Mouse (Mus musculus) forebrain, embryonic 16.5 days (tissue): ENCODE results near the gene Gm49601. TPM values are rescaled to one million over a fixed set of nuclear protein-coding genes. Genes with fewer than 3 reads are reported as not detected.
A peak's percentile ranks its signal among the peaks of the same experiment; 100 is the strongest.

Experiments
- ATAC-seq: fragments of 200-750 bp; cut with Nextera tagmentation; 2 replicates; pipeline ENCODE4 v1.8.0; 2017; ENCODE audit warnings: mild to moderate bottlenecking, moderate library complexity
- H3K27ac ChIP-seq: fragments of 300-500 bp; sonication (generic); 2 replicates; pipeline ENCODE4 v1.5.1; 2014; ENCODE audit warnings: low read length, control low read depth
- H3K27me3 ChIP-seq: fragments of 300-500 bp; sonication (generic); replicated peaks from 2 replicates; pipeline ENCODE4 v1.6.1; 2014; ENCODE audit warnings: low read length; ENCODE audit not compliant: control insufficient read depth, insufficient read depth
- H3K36me3 ChIP-seq: fragments of 300-500 bp; sonication (generic); 2 replicates; pipeline ENCODE4 v1.6.1; 2014; ENCODE audit not compliant: control insufficient read depth, insufficient read depth
- H3K4me1 ChIP-seq: fragments of 300-500 bp; sonication (generic); replicated peaks from 2 replicates; pipeline ENCODE4 v1.6.1; 2014; ENCODE audit warnings: low read length; ENCODE audit not compliant: control insufficient read depth, insufficient read depth
- H3K4me2 ChIP-seq: fragments of 300-500 bp; sonication (generic); 2 replicates; pipeline ENCODE4 v1.6.1; 2014; ENCODE audit warnings: mild to moderate bottlenecking, low read length, control low read depth
- H3K4me3 ChIP-seq: fragments of 300-500 bp; sonication (generic); replicated peaks from 2 replicates; pipeline ENCODE4 v1.5.1; 2014; ENCODE audit warnings: mild to moderate bottlenecking, low read length, control low read depth
- H3K9ac ChIP-seq: fragments of 300-500 bp; sonication (generic); replicated peaks from 2 replicates; pipeline ENCODE4 v1.6.1; 2014; ENCODE audit warnings: low read depth, low read length, control low read depth
- H3K9me3 ChIP-seq: fragments of 300-500 bp; sonication (generic); 2 replicates; pipeline ENCODE4 v1.6.1; 2016; ENCODE audit warnings: low read length; ENCODE audit not compliant: control insufficient read depth
- WGBS: fragments of 180-500 bp; shearing (Covaris S2); extraction: QIAGEN DNeasy Blood & Tissue Kit; methylation state at CpG from one replicate; pipeline ENCODE4 v1.1.7; 2014; 5-methylcytosine and 5-hydroxymethylcytosine counted together
- polyA plus RNA-seq: library from polyadenylated mRNA; unstranded; fragments of >200 nt; fragmentation: Nextera tagmentation; extraction: Ambion mirVana; gene quantifications from 2 replicates; pipeline ENCODE4 v1.2.1, GENCODE M21; 2015

Gene Gm49601
- polyA plus RNA-seq, 1 experiment from 2014 or later: 23.4 TPM

DNA sequence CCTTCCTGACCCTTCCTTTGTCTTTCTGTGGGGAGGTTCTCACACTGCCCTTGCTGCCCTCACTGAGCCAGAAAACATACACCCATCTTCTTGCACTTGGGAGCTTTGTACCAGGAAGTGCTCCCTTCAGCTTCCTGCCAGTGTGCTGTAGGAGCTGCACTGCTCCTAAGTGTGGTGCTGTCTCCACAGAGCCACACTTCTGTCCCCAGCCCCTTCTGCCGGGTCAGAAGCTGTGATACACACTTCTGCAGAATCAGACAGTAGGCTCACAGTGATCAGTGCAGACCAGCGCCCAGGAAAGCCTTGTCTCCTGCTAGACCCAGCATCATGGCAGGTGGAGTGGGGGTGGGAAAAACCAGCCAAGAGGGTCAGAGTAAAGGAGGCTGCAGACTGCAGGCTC, 6.6 kb upstream of the Gm49601 start:
- no peaks in the 10 kb centered on the region for H3K9me3 ChIP-seq
- no peaks in the 10 kb centered on the region for H3K36me3 ChIP-seq
- no peak overlapping the region for H3K9ac ChIP-seq
- H3K4me3 ChIP-seq: no peak overlapping the region
- WGBS: 62% methylated on average over 2 of the region's 2 CpGs
- no peak for ATAC-seq
- H3K4me2 ChIP-seq: no peak overlapping the region
- no peaks in the 10 kb centered on the region for H3K27me3 ChIP-seq
- H3K27ac ChIP-seq: no peak overlapping the region
- peaks cover 16% of the 10 kb centered on the region for H3K4me1 ChIP-seq

DNA sequence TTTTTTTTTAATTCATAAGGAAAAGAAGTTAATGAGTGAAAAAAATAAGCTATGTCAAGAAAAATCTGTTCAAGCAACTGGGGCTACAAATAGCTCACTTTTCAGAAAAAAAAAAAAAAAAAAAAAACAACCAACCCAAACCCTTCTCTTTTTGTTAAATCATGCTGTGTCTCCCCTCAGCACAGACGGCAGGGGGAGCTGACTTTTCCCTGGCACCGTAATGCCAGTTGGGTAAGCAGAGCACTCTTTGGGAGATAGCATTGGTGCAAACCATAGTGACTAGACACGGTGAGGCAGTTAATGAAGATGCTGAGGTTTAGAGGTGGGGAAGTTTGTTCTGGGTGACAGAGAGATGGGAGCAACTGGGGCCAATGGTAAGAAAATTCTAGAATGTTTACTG, 5.8 kb upstream of the Gm49601 start:
- Histone ChIP-seq H3K4me2 (no peak overlapping the region), H3K36me3 (no peaks in the 10 kb centered on the region), H3K4me3 (no peak overlapping the region), H3K27me3 (no peaks in the 10 kb centered on the region), H3K9ac (no peak overlapping the region), H3K9me3 (no peaks in the 10 kb centered on the region), H3K4me1 (peaks cover 24% of the 10 kb centered on the region), H3K27ac (no peak overlapping the region)
- no peak for ATAC-seq
- WGBS: 54% methylated on average over 3 of the region's 3 CpGs

- H3K27ac ChIP-seq: no peak overlapping the region
- 71% methylated on average over 7 of the region's 7 CpGs for WGBS
- H3K4me1 ChIP-seq: peaks cover 31% of the 10 kb centered on the region
- H3K9ac ChIP-seq: no peak overlapping the region
- H3K27me3 ChIP-seq: no peaks in the 10 kb centered on the region
- H3K4me2 ChIP-seq: no peak overlapping the region
- H3K9me3 ChIP-seq: no peaks in the 10 kb centered on the region
- no peaks in the 10 kb centered on the region for H3K36me3 ChIP-seq
- no peak overlapping the region for H3K4me3 ChIP-seq
- no peak for ATAC-seq
These were observed 4.9 kb upstream of the Gm49601 start for GRCm38 (mm10) chr16:18631141-18631540.

DNA sequence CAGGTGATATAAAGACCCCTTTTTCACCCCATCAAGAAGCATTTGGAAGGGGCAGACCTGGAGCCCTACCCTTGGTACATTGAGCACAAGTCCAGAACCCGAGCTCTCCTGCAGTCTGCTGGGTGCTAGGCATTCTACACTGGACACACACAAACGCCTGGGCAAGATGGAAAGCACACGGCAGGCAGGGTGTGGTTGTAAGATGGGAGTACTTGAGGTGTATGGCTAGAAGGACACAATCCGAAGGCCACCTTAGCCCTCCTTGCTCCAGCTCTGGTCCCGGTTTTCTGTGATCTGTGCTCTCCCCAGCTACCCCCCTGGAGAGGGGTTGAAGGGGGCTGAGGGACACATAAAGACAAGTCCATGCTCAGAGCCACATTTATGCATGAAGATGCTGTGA, 4.1 kb upstream of the Gm49601 start:
- H3K27me3 ChIP-seq: peaks cover 6% of the 10 kb centered on the region
- H3K4me1 ChIP-seq: peaks cover 40% of the 10 kb centered on the region
- 50% methylated on average over 5 of the region's 5 CpGs for WGBS
- peak overlapping the region; percentile 99 for H3K9ac ChIP-seq
- peak overlapping the region; percentile 89 for H3K4me3 ChIP-seq
- H3K36me3 ChIP-seq: no peaks in the 10 kb centered on the region
- H3K4me2 ChIP-seq: peak overlapping the region; percentile 71
- H3K9me3 ChIP-seq: no peaks in the 10 kb centered on the region
- peak overlapping the region; percentile 69 for H3K27ac ChIP-seq
- peak; percentile 3; the same call in 1 of the 2 replicates for ATAC-seq

GRCm38 (mm10) chr16:18629390-18630231, 3.4 kb upstream of the Gm49601 start, which contains the start of gene Sept5:
Sept5 (minus strand) TSS chr16:18629954.
- peak within 1 kb of the TSS; percentile 71 for H3K4me2 ChIP-seq
- peaks cover 41% of the 10 kb centered on the region for H3K4me1 ChIP-seq
- peak; percentile 37 for ATAC-seq
- no peaks in the 10 kb centered on the region; the same call in 1 of the 2 replicates for H3K36me3 ChIP-seq
- H3K27me3 ChIP-seq: peaks cover 13% of the 10 kb centered on the region
- peak within 1 kb of the TSS; percentile 89 for H3K4me3 ChIP-seq
- peak within 1 kb of the TSS; percentile 69 for H3K27ac ChIP-seq
- H3K9me3 ChIP-seq: no peaks in the 10 kb centered on the region
- H3K9ac ChIP-seq: peak within 1 kb of the TSS; percentile 99
- under 1% methylated on average over 75 of the region's 93 CpGs for WGBS

- WGBS: 32% methylated on average over 2 of the region's 2 CpGs
- H3K4me3 ChIP-seq: peak overlapping the region; percentile 89
- H3K27me3 ChIP-seq: peaks cover 20% of the 10 kb centered on the region
- no peak; the same call in 1 of the 2 replicates for ATAC-seq
- H3K9me3 ChIP-seq: no peaks in the 10 kb centered on the region
- H3K4me1 ChIP-seq: peaks cover 41% of the 10 kb centered on the region
- H3K27ac ChIP-seq: peak overlapping the region; percentile 69
- peaks cover under 1% of the 10 kb centered on the region for H3K36me3 ChIP-seq
- H3K9ac ChIP-seq: peak overlapping the region; percentile 99
- peak overlapping the region; percentile 71 for H3K4me2 ChIP-seq
These were observed 2.7 kb upstream of the Gm49601 start for GRCm38 (mm10) chr16:18628948-18629340.

- Histone ChIP-seq H3K27ac (0 out of 2 replicates have a peak overlapping the region, but pooled peaks have one; percentile 2), H3K9ac (peak overlapping the region; percentile 99)
- 0 out of 2 replicates have a peak, but pooled peaks have one; percentile 5 for ATAC-seq
These were observed 2.1 kb upstream of the Gm49601 start for GRCm38 (mm10) chr16:18628206-18628947.

DNA sequence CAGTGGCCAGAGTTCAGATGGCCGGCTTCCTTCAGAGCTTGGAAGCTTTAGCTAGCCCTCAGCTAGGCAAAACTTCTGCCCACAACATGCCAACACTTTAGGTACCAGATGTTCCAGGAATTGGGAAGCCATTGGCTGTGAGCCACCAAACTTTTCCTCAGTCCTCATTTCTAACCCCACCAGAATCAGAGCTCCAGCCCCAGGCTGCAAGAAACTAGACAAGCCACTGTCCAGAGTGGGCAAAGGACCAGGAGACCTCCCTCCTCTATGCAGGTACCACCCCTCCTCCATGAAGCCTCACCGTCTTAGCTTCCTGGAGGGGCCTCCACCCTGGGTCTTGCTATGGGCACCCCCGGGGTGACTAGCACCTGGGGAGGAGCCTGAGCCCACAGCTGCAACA, 936 bp upstream of the Gm49601 start:
- H3K36me3 ChIP-seq: peaks cover 16% of the 10 kb centered on the region
- WGBS: 42% methylated on average over 3 of the region's 3 CpGs
- H3K27ac ChIP-seq: no peak overlapping the region
- H3K4me1 ChIP-seq: peaks cover 41% of the 10 kb centered on the region
- H3K27me3 ChIP-seq: peaks cover 37% of the 10 kb centered on the region
- ATAC-seq: no peak
- H3K9ac ChIP-seq: no peak overlapping the region
- H3K4me3 ChIP-seq: peak overlapping the region; percentile 60
- H3K9me3 ChIP-seq: no peaks in the 10 kb centered on the region
- peak overlapping the region; percentile 71 for H3K4me2 ChIP-seq

More at GRCm38 (mm10) chr16:18628206-18628947, 2.1 kb upstream of the Gm49601 start:
- H3K27me3 ChIP-seq: peaks cover 25% of the 10 kb centered on the region
- H3K4me1 ChIP-seq: peaks cover 41% of the 10 kb centered on the region
- H3K9me3 ChIP-seq: no peaks in the 10 kb centered on the region
- peak overlapping the region; percentile 71 for H3K4me2 ChIP-seq
- 51% methylated on average over 7 of the region's 7 CpGs for WGBS
- peaks cover 5% of the 10 kb centered on the region for H3K36me3 ChIP-seq
- peak overlapping the region; percentile 89 for H3K4me3 ChIP-seq

- no peaks in the 10 kb centered on the region for H3K9me3 ChIP-seq
- H3K4me1 ChIP-seq: peaks cover 50% of the 10 kb centered on the region
- H3K4me2 ChIP-seq: peak overlapping the region; percentile 71
- 15% methylated on average over 26 of the region's 26 CpGs for WGBS
- H3K9ac ChIP-seq: peak overlapping the region; percentile 64
- no peak overlapping the region for H3K27ac ChIP-seq
- peak; percentile 1; the same call in 1 of the 2 replicates for ATAC-seq
- H3K27me3 ChIP-seq: peaks cover 51% of the 10 kb centered on the region
- peak overlapping the region; percentile 60 for H3K4me3 ChIP-seq
- peaks cover 20% of the 10 kb centered on the region for H3K36me3 ChIP-seq
These were observed 376 bp downstream of the Gm49601 start for GRCm38 (mm10) chr16:18625791-18626311.
